Mouse (Mus musculus): ENCODE measurements around the gene Rint1. TPM values are rescaled to one million over a fixed set of nuclear protein-coding genes. Genes with fewer than 3 reads are reported as not detected.

Rint1 gene
- 10 to 100 TPM; 12.9 to 14.7 TPM for total RNA-seq (2021)
- polyA plus RNA-seq (2012; rRNA removed): 6.9 and 13.6 TPM in 2 replicates
- long read RNA-seq, transcript Rint1-201 (15 exons, 3,298 nt): major isoform, 16 of 19 reads
- long read RNA-seq, partial matches to known transcripts: 0 of 19 reads
- long read RNA-seq, other reads (novel, unspliced or antisense): 2 of 19 reads

GRCm38 (mm10) chr5:23787536-23788389 lies at the start of gene Rint1:
Gene Rint1 (plus strand): TSS chr5:23787711.
- Histone ChIP-seq H3K9ac (ENCODE audit: low read depth, low read length) (peak within 1 kb of the TSS; percentile 89), H3K4me3 (peak within 1 kb of the TSS; percentile 96), H3K4me1 (ENCODE audit: control insufficient read depth, insufficient read depth, low read length) (peaks cover 3% of the 10 kb centered on the region; the same call in 1 of the 2 replicates), H3K27me3 (ENCODE audit: control insufficient read depth, insufficient read depth, low read length) (no peaks in the 10 kb centered on the region), H3K79me2 (replicated peaks; ENCODE audit: control insufficient read depth, insufficient read depth, low read length) (no peaks in the 10 kb centered on the region), H3K27ac (peak within 1 kb of the TSS; percentile 92), H3K36me3 (ENCODE audit: control insufficient read depth, insufficient read depth, low read length) (no peaks in the 10 kb centered on the region)
- 2% methylated on average over 47 of the region's 47 CpGs for WGBS
- DNase-seq: peak; percentile 91 to 97
- TF ChIP-seq CTCF (IDR thresholded peaks at IDR 0.05): no peak; the same call in 1 of the 2 replicates
- TF ChIP-seq POLR2A (IDR thresholded peaks at IDR 0.05; ENCODE audit: insufficient read depth, low read depth, low read length): peak; percentile 95
- peak; percentile 81; the same call in 1 of the 2 replicates for TF ChIP-seq EP300 (IDR thresholded peaks at IDR 0.05; ENCODE audit: insufficient read depth, low read depth, low read length)
- intact Hi-C loops (cut with DNase I): no loop called here

GRCm38 (mm10) chr5:23743261-23743660 lies 44.2 kb upstream of the Rint1 start:
- WGBS: 94% methylated on average over 12 of the region's 12 CpGs
- H3K4me3 ChIP-seq: no peak overlapping the region
- no peaks in the 10 kb centered on the region for H3K27me3 ChIP-seq (ENCODE audit: control insufficient read depth, insufficient read depth, low read length)
- H3K36me3 ChIP-seq (ENCODE audit: control insufficient read depth, insufficient read depth, low read length): no peaks in the 10 kb centered on the region
- no peaks in the 10 kb centered on the region for H3K79me2 ChIP-seq (replicated peaks; ENCODE audit: control insufficient read depth, insufficient read depth, low read length)
- no peak overlapping the region for H3K9ac ChIP-seq (ENCODE audit: low read depth, low read length)
- no peak for DNase-seq
- H3K27ac ChIP-seq: no peak overlapping the region
- intact Hi-C loops (cut with DNase I): no loop called here
- TF ChIP-seq POLR2A (IDR thresholded peaks at IDR 0.05; ENCODE audit: insufficient read depth, low read depth, low read length): no peak
- no peak for TF ChIP-seq EP300 (IDR thresholded peaks at IDR 0.05; ENCODE audit: insufficient read depth, low read depth, low read length)
- no peak for TF ChIP-seq CTCF (IDR thresholded peaks at IDR 0.05)
- H3K4me1 ChIP-seq (ENCODE audit: control insufficient read depth, insufficient read depth, low read length): no peaks in the 10 kb centered on the region

- Histone ChIP-seq H3K4me1 (ENCODE audit: control insufficient read depth, insufficient read depth, low read length) (no peaks in the 10 kb centered on the region), H3K27ac (no peak overlapping the region), H3K9ac (ENCODE audit: low read depth, low read length) (no peak overlapping the region), H3K36me3 (ENCODE audit: control insufficient read depth, insufficient read depth, low read length) (no peaks in the 10 kb centered on the region), H3K27me3 (ENCODE audit: control insufficient read depth, insufficient read depth, low read length) (no peaks in the 10 kb centered on the region), H3K79me2 (replicated peaks; ENCODE audit: control insufficient read depth, insufficient read depth, low read length) (no peaks in the 10 kb centered on the region), H3K4me3 (no peak overlapping the region)
- intact Hi-C loops (cut with DNase I): loop anchor here (5.0 to 10.0 kb wide), 3 partner anchors 73 to 365 kb away; no protein-coding TSS in a partner anchor
- DNase-seq: no peak
- TF ChIP-seq EP300 (IDR thresholded peaks at IDR 0.05; ENCODE audit: insufficient read depth, low read depth, low read length): no peak
- TF ChIP-seq POLR2A (IDR thresholded peaks at IDR 0.05; ENCODE audit: insufficient read depth, low read depth, low read length): no peak
- peak; percentile 38 for TF ChIP-seq CTCF (IDR thresholded peaks at IDR 0.05)
- 51% methylated on average over 2 of the region's 2 CpGs for WGBS
Measured at GRCm38 (mm10) chr5:23749882-23750281, 37.6 kb upstream of the Rint1 start.

GRCm38 (mm10) chr5:23755591-23755990 lies 31.9 kb upstream of the Rint1 start:
- no peaks in the 10 kb centered on the region for H3K36me3 ChIP-seq (ENCODE audit: control insufficient read depth, insufficient read depth, low read length)
- WGBS: 99% methylated on average over 9 of the region's 9 CpGs

GRCm38 (mm10) chr5:23756368-23756767 lies 31.1 kb upstream of the Rint1 start:
- Histone ChIP-seq H3K79me2 (replicated peaks; ENCODE audit: control insufficient read depth, insufficient read depth, low read length) (no peaks in the 10 kb centered on the region), H3K9ac (ENCODE audit: low read depth, low read length) (no peak overlapping the region), H3K27ac (no peak overlapping the region), H3K4me3 (no peak overlapping the region), H3K27me3 (ENCODE audit: control insufficient read depth, insufficient read depth, low read length) (no peaks in the 10 kb centered on the region), H3K36me3 (ENCODE audit: control insufficient read depth, insufficient read depth, low read length) (no peaks in the 10 kb centered on the region), H3K4me1 (ENCODE audit: control insufficient read depth, insufficient read depth, low read length) (no peaks in the 10 kb centered on the region)
- intact Hi-C loops (cut with DNase I): loop anchor here (5.0 to 10.0 kb wide), 3 partner anchors 84 to 372 kb away; no protein-coding TSS in a partner anchor
- no peak for DNase-seq
- TF ChIP-seq EP300 (IDR thresholded peaks at IDR 0.05; ENCODE audit: insufficient read depth, low read depth, low read length) (no peak), CTCF (IDR thresholded peaks at IDR 0.05) (0 out of 2 replicates have a peak, but pooled peaks have one; percentile 17)
- 95% methylated on average over 4 of the region's 4 CpGs for WGBS

More at GRCm38 (mm10) chr5:23755591-23755990, 31.9 kb upstream of the Rint1 start:
- DNase-seq: no peak
- H3K9ac ChIP-seq (ENCODE audit: low read depth, low read length): no peak overlapping the region
- H3K4me3 ChIP-seq: no peak overlapping the region
- no peaks in the 10 kb centered on the region for H3K79me2 ChIP-seq (replicated peaks; ENCODE audit: control insufficient read depth, insufficient read depth, low read length)
- no peaks in the 10 kb centered on the region for H3K27me3 ChIP-seq (ENCODE audit: control insufficient read depth, insufficient read depth, low read length)
- intact Hi-C loops (cut with DNase I): loop anchor here (5.0 to 10.0 kb wide), 3 partner anchors 83 to 371 kb away; no protein-coding TSS in a partner anchor
- no peak for TF ChIP-seq POLR2A (IDR thresholded peaks at IDR 0.05; ENCODE audit: insufficient read depth, low read depth, low read length)
- TF ChIP-seq CTCF (IDR thresholded peaks at IDR 0.05): no peak
- no peak for TF ChIP-seq EP300 (IDR thresholded peaks at IDR 0.05; ENCODE audit: insufficient read depth, low read depth, low read length)
- no peak overlapping the region for H3K27ac ChIP-seq
- H3K4me1 ChIP-seq (ENCODE audit: control insufficient read depth, insufficient read depth, low read length): no peaks in the 10 kb centered on the region
